Mouse (Mus musculus): Measurements from ENCODE around the gene Serpinf2. TPM values are rescaled to one million over a fixed set of nuclear protein-coding genes. Genes with fewer than 3 reads are reported as not detected.

Gene Serpinf2
- polyA plus RNA-seq, 1 experiment, result 0.82 TPM

DNA sequence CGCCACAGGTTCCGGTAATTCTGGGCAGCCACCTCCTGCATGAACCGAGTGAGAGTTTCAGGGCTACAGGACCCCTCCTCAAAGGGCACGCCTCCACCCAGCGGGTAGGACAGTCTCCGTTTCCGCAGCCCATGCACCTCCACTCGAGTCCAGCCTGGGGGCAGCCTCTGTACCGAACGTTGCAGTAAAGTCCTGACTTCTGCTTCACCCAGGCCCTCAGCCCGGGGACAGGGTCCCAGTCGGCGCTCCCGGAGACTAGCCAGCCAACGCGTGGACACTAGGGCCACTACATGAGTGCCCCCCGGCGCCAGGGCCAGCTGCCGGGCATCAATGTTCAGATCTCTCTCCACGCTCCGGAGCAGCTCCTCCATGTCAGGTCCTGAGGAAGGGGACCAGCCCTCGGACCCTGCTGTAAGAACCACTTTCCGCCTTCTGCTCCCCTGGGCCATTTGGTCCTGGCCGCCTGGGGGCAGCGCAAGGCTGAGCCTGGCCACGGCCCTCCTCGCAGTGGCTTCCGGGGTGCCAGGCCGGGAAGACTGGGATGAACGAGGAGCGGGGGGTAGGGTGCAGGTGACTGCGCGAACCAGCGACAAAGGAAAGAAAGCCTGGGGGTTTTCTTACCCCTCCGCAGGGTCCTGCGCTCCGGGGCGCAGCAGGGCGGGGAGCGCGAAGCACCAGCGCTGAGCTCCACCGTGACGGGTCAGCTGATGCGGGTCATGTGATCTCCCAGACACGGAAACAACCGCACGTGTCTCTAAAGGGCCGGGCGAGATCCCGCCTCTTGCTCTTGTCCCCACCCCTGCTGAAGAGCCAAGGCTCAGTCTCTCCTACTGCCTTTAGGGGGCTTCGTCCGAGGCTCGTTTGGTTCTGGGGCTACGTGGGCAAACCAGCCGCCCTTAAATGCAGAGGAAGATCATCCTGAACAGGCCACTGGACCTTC lies 14.9 kb upstream of the Serpinf2 start, which contains the start of gene Wdr81:
Gene Wdr81 (minus strand): TSS at position 727 of the 940 bp plus-strand sequence.
- WGBS, result 2% methylated on average over 56 of the region's 56 CpGs
- TF ChIP-seq CTCF (IDR thresholded peaks at IDR 0.05; ENCODE audit: insufficient read depth, low read length) (peak; percentile 19; the same call in 1 of the 2 replicates), POLR2A (IDR thresholded peaks at IDR 0.05; ENCODE audit: borderline replicate concordance, extremely low read depth, low read depth, low read length) (peak; percentile 82; the same call in 1 of the 2 replicates)

DNA sequence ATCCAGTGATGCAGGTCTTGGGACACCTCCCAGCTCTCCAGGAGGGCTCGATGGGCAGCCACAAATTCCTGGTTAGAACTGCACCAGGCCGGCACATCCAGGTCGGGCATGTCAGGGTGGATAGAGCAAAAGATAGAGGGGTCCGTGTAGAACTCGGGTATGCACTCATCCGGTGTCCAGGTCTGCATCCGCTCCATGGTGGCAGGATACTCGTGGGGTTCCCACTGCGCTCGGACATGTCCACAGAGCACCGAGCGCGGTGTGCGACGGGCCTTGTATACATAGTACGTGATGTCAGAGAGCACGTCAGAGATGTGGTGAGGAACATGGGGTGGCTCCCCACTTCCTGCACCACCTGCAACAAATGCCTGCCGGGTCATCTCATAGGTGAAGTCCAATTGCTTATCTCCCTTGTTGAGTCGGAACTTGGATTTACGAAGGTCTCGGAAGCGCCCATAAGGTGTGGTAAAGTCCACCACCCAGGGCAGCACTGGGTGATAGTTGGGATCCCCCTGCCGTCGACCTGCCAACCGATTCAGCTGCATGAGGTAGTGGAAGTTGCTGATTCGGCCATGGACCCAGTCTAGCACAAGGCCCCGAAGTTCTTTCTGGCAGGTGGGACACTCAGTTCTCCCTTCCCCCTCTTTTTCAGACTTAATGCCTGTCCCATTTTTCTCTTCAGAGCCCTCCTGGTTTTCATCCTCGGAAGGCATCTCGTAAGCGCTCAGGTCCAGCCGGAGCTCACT lies 13.6 kb upstream of the Serpinf2 start:
- DNase-seq, result no peak
- TF ChIP-seq POLR2A (IDR thresholded peaks at IDR 0.05; ENCODE audit: borderline replicate concordance, extremely low read depth, low read depth, low read length), result no peak
- TF ChIP-seq CTCF (IDR thresholded peaks at IDR 0.05; ENCODE audit: insufficient read depth, low read length), result no peak
- WGBS, result 92% methylated on average over 31 of the region's 31 CpGs
- peaks cover 14% of the 10 kb centered on the region for H3K4me1 ChIP-seq (ENCODE audit: control insufficient read depth, insufficient read depth, low read length)
- H3K4me3 ChIP-seq (replicated peaks; ENCODE audit: extremely low read depth, low read depth, low read length), result no peak overlapping the region

More for the DNA sequence above, 14.9 kb upstream of the Serpinf2 start, which contains the start of gene Wdr81:
- DNase-seq, result peak; percentile 90
- Histone ChIP-seq H3K4me1 (ENCODE audit: control insufficient read depth, insufficient read depth, low read length) (peaks cover 16% of the 10 kb centered on the region), H3K4me3 (replicated peaks; ENCODE audit: extremely low read depth, low read depth, low read length) (peak within 1 kb of the TSS; percentile 84)

DNA sequence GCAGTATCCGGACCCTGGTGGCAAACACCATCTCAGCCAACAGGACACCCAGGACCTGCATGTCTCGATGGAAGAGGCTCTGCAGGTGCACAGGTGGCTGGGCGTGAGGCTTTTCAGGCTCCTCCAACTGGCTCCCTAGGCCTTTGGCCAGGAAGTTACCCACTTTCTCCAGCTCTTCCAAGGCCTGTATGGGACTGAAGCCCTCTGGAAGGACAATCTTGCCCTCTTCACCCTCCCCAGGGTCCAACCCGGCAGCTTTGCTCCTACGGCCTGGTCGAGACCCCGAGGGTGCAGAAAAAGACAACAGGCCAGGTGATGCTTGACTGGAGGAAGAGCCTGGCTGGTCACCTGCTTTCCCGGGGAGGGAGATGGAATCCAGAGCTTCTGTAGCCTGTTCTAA lies 12.7 kb upstream of the Serpinf2 start:
- DNase-seq, result no peak
- H3K4me3 ChIP-seq (replicated peaks; ENCODE audit: extremely low read depth, low read depth, low read length), result no peak overlapping the region
- peaks cover 14% of the 10 kb centered on the region for H3K4me1 ChIP-seq (ENCODE audit: control insufficient read depth, insufficient read depth, low read length)
- TF ChIP-seq CTCF (IDR thresholded peaks at IDR 0.05; ENCODE audit: insufficient read depth, low read length) (no peak), POLR2A (IDR thresholded peaks at IDR 0.05; ENCODE audit: borderline replicate concordance, extremely low read depth, low read depth, low read length) (no peak)
- WGBS, result 88% methylated on average over 8 of the region's 8 CpGs

DNA sequence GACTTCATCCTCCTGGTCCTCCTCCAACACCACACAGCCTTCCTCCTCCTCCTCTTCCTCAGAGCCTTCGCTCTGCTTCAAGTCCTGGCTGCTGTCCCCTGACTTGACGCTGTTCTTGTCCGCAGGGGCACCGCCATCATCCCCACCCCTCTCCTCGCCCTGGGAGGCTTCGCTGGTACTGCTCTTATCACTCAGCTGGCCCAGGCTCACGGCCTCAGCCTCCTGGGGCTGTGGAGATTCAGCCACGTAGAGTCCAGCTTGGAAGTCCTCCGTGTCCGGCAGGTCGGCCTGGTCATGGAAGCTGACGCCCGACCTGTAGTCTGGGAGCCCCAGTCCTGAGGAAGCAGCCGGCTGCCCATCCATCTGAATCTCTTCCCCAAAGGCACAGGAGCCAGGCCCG lies 11.5 kb upstream of the Serpinf2 start:
- TF ChIP-seq POLR2A (IDR thresholded peaks at IDR 0.05; ENCODE audit: borderline replicate concordance, extremely low read depth, low read depth, low read length) (no peak), CTCF (IDR thresholded peaks at IDR 0.05; ENCODE audit: insufficient read depth, low read length) (no peak)
- DNase-seq, result no peak
- 83% methylated on average over 15 of the region's 15 CpGs for WGBS

DNA sequence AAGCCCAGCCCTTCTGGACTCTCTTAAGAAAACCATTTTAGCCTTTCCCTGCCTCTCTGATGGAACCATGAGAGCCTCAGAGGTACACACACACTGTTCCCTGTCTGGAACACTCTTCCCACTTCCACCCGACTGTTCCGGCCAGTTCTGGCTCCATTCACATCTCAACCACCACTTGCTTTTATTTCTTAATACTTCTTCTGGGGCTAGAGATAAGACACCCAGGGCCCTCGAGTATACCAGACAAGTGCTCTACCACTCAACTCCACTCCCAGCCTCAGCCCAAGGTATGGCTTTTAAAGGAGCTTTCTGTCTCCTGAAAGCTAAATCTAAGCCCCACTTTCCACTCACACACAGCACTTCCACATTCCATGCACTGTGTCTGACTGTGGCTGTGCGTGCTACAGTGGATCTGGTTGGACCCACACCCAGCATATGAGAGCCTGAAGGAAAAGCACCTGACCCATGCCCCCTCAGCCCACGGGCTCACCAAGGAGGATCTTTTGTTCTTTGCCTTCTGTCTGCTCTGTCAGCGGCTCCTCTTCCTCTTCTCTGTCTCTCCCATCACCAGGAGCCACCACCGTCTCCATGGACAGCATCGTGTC lies 11.0 kb upstream of the Serpinf2 start:
- WGBS, result 70% methylated on average over 8 of the region's 8 CpGs
- TF ChIP-seq POLR2A (IDR thresholded peaks at IDR 0.05; ENCODE audit: borderline replicate concordance, extremely low read depth, low read depth, low read length), result no peak
- no peak for TF ChIP-seq CTCF (IDR thresholded peaks at IDR 0.05; ENCODE audit: insufficient read depth, low read length)
- H3K4me3 ChIP-seq (replicated peaks; ENCODE audit: extremely low read depth, low read depth, low read length), result peak overlapping the region; percentile 8
- no peak for DNase-seq
- H3K4me1 ChIP-seq (ENCODE audit: control insufficient read depth, insufficient read depth, low read length), result peaks cover 14% of the 10 kb centered on the region

More for the DNA sequence above, 11.5 kb upstream of the Serpinf2 start:
- Histone ChIP-seq H3K4me3 (replicated peaks; ENCODE audit: extremely low read depth, low read depth, low read length) (peak overlapping the region; percentile 8), H3K4me1 (ENCODE audit: control insufficient read depth, insufficient read depth, low read length) (peaks cover 14% of the 10 kb centered on the region)

DNA sequence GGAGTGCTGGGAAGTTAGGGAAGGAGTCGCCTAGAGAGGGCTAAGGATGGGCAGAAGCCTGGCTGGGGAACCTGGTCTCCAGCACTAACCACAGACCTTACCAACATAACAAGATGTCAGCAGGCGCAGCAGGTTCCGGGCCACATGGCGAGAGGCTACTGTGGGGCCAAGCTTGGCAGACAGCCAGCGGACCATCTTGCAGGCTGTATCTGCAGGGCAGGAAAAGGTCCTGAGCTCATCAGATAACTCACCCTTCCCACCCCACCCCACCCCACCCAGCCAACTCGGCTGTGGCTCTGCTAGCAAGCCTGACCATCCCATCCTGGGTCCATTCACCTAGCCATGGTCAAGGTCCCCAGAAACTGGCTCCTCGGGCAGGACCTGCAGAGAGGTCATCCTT lies 10.3 kb upstream of the Serpinf2 start:
- no peak for DNase-seq
- 68% methylated on average over 7 of the region's 7 CpGs for whole genome bisulfite sequencing
- Histone ChIP-seq H3K4me1 (ENCODE audit: control insufficient read depth, insufficient read depth, low read length) (peaks cover 11% of the 10 kb centered on the region), H3K4me3 (replicated peaks; ENCODE audit: extremely low read depth, low read depth, low read length) (no peak overlapping the region)
- TF ChIP-seq POLR2A (IDR thresholded peaks at IDR 0.05; ENCODE audit: borderline replicate concordance, extremely low read depth, low read depth, low read length) (no peak), CTCF (IDR thresholded peaks at IDR 0.05; ENCODE audit: insufficient read depth, low read length) (no peak)

DNA sequence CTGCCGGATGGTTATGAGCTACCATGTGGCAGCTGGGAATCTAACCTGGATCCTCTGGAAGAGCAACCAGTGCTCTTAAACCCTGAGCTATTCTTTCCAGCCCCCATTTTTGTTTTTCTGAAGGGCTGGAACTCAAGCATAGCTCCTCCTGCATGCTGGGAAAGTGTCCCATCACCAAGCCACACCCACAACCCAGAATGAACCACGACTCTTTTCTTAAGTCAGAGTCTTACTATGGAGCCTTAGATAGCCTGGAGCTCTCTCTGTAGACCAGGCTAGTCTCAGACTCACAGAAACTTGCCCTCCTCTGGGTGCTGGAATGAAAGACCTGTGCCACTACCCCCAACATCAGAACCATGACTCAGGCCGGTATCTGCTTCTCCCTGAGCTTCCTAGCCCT lies 9.2 kb upstream of the Serpinf2 start:
- TF ChIP-seq POLR2A (IDR thresholded peaks at IDR 0.05; ENCODE audit: borderline replicate concordance, extremely low read depth, low read depth, low read length) (no peak), CTCF (IDR thresholded peaks at IDR 0.05; ENCODE audit: insufficient read depth, low read length) (no peak)
- 63% methylated on average over 3 of the region's 3 CpGs for WGBS
- no peak overlapping the region for H3K4me3 ChIP-seq (replicated peaks; ENCODE audit: extremely low read depth, low read depth, low read length)
- peaks cover 6% of the 10 kb centered on the region for H3K4me1 ChIP-seq (ENCODE audit: control insufficient read depth, insufficient read depth, low read length)
- DNase-seq, result no peak

DNA sequence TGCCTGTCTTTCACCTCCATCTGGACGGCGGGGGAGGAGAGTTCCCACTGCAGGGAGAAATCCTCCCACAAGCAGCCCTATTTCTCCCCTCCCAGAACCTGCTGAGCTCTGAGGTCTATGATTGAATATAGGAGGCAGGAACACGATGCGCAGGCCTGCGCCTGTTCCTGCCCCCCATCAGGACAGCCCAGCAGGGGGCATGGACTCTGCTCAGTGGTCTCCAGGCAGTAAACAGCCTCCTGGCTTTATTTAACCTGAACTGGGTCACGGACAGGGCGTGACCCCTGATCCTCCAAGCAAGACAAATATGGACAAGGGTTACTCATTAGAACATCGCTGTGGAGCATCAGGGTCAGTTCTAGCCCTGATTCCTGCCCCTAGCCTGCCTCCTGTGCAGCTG lies 4.3 kb upstream of the Serpinf2 start:
- DNase-seq, result no peak
- Histone ChIP-seq H3K4me3 (replicated peaks; ENCODE audit: extremely low read depth, low read depth, low read length) (no peak overlapping the region), H3K4me1 (ENCODE audit: control insufficient read depth, insufficient read depth, low read length) (no peaks in the 10 kb centered on the region)
- WGBS, result 78% methylated on average over 8 of the region's 8 CpGs
- no peak for TF ChIP-seq CTCF (IDR thresholded peaks at IDR 0.05; ENCODE audit: insufficient read depth, low read length)
- no peak for TF ChIP-seq POLR2A (IDR thresholded peaks at IDR 0.05; ENCODE audit: borderline replicate concordance, extremely low read depth, low read depth, low read length)

DNA sequence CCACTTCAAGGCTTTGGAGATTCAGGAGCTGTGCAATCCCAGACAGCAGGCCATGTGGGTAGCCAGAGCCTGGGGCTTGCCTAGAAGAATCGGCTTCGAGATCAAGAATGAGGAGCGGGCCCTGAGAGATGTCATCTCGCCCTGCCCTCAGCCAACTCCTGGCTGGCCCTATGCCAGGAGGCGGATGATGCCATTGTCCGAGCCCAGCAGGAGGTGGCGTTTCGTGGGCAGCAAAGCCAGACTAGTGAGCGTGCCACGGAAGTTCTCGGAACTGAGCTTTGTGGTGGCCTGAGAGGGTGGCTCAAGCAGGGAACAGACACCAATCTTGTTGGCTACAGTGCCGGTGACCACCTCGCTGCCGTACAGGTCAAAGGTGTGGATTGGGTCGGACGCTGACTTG lies 2.2 kb upstream of the Serpinf2 start:
- H3K4me3 ChIP-seq (replicated peaks; ENCODE audit: extremely low read depth, low read depth, low read length), result no peak overlapping the region
- WGBS, result 77% methylated on average over 16 of the region's 16 CpGs
- TF ChIP-seq CTCF (IDR thresholded peaks at IDR 0.05; ENCODE audit: insufficient read depth, low read length) (no peak), POLR2A (IDR thresholded peaks at IDR 0.05; ENCODE audit: borderline replicate concordance, extremely low read depth, low read depth, low read length) (no peak)
- no peak for DNase-seq
- H3K4me1 ChIP-seq (ENCODE audit: control insufficient read depth, insufficient read depth, low read length), result no peaks in the 10 kb centered on the region
